Mouse (Mus musculus) olfactory bulb, adult 2 months (tissue): ENCODE data around the gene Limk2. TPM values are rescaled to one million over a fixed set of nuclear protein-coding genes. Genes with fewer than 3 reads are reported as not detected.

Experiments
- H3K27ac ChIP-seq: fragments of 200-500 bp; 2 replicates; pipeline ENCODE4 v1.5.1; 2012; ENCODE audit warnings: low read depth, low read length; ENCODE audit not compliant: insufficient read depth
- H3K4me1 ChIP-seq: fragments of 200-500 bp; 2 replicates; pipeline ENCODE4 v1.6.1; 2012; ENCODE audit warnings: low read length; ENCODE audit not compliant: control insufficient read depth, insufficient read depth
- H3K4me3 ChIP-seq: fragments of 200-500 bp; 2 replicates; pipeline ENCODE4 v1.5.1; 2012; ENCODE audit warnings: mild to moderate bottlenecking, low read depth, low read length, moderate library complexity; ENCODE audit not compliant: insufficient read depth
- CTCF ChIP-seq: fragments of 200-500 bp; IDR thresholded peaks from 2 replicates; pipeline ENCODE4 v1.5.1; 2012; ENCODE audit warnings: low read depth, mild to moderate bottlenecking, low read length, moderate library complexity; ENCODE audit not compliant: insufficient read depth
- POLR2A ChIP-seq: fragments of 200-500 bp; IDR thresholded peaks from 2 replicates; pipeline ENCODE4 v1.6.1; 2012; ENCODE audit warnings: mild to moderate bottlenecking, low read depth, low read length, moderate library complexity; ENCODE audit not compliant: insufficient read depth
- WGBS: fragments of 180-500 bp; shearing (Covaris S2); methylation state at CpG from one replicate; pipeline ENCODE4 v1.1.7; 2018; 5-methylcytosine and 5-hydroxymethylcytosine counted together
- polyA plus RNA-seq: library from polyadenylated mRNA; stranded (reverse); fragments of >200 nt; gene quantifications from 2 replicates; pipeline ENCODE4 v1.2.4, GENCODE M21; 2012; ENCODE audit warnings: low replicate concordance; ENCODE audit not compliant: missing spikeins, insufficient read depth, insufficient read length

The Limk2 gene
- polyA plus RNA-seq, 1 experiment, result not detected

GRCm38 (mm10) chr11:3443091-3443490 is 34.1 kb upstream of the Limk2 start:
- whole genome bisulfite sequencing, result 70% methylated on average over 2 of the region's 2 CpGs

GRCm38 (mm10) chr11:3442677-3443076 is 33.7 kb upstream of the Limk2 start:
- no peak for TF ChIP-seq CTCF
- no peak for TF ChIP-seq POLR2A
- H3K27ac ChIP-seq, result no peak overlapping the region
- no peak overlapping the region for H3K4me3 ChIP-seq
- no peaks in the 10 kb centered on the region for H3K4me1 ChIP-seq
- WGBS, result 50% methylated on average over 4 of the region's 4 CpGs

More at GRCm38 (mm10) chr11:3443091-3443490, 34.1 kb upstream of the Limk2 start:
- H3K27ac ChIP-seq, result no peak overlapping the region
- H3K4me3 ChIP-seq, result no peak overlapping the region
- H3K4me1 ChIP-seq, result no peaks in the 10 kb centered on the region
- TF ChIP-seq POLR2A, result no peak
- TF ChIP-seq CTCF, result no peak

- no peak overlapping the region for H3K27ac ChIP-seq
- H3K4me3 ChIP-seq, result no peak overlapping the region
- no peaks in the 10 kb centered on the region for H3K4me1 ChIP-seq
- TF ChIP-seq CTCF (no peak), POLR2A (no peak)
These were observed 32.9 kb upstream of the Limk2 start for GRCm38 (mm10) chr11:3441696-3442443.

- WGBS, result 98% methylated on average over 1 of the region's 1 CpGs
- TF ChIP-seq CTCF (no peak), POLR2A (no peak)
- Histone ChIP-seq H3K4me1 (no peaks in the 10 kb centered on the region), H3K27ac (no peak overlapping the region), H3K4me3 (no peak overlapping the region)
These were observed 28.6 kb upstream of the Limk2 start for GRCm38 (mm10) chr11:3437621-3438020.

GRCm38 (mm10) chr11:3433809-3434208 is 24.8 kb upstream of the Limk2 start:
- H3K27ac ChIP-seq, result no peak overlapping the region
- no peak for TF ChIP-seq POLR2A
- H3K4me3 ChIP-seq, result no peak overlapping the region
- WGBS, result 78% methylated on average over 4 of the region's 4 CpGs
- no peaks in the 10 kb centered on the region for H3K4me1 ChIP-seq

- Histone ChIP-seq H3K4me3 (no peak overlapping the region), H3K4me1 (no peaks in the 10 kb centered on the region), H3K27ac (no peak overlapping the region)
- TF ChIP-seq POLR2A, result no peak
- TF ChIP-seq CTCF, result no peak
- WGBS, result 88% methylated on average over 6 of the region's 6 CpGs
These were observed 23.1 kb upstream of the Limk2 start for GRCm38 (mm10) chr11:3431976-3432603.

GRCm38 (mm10) chr11:3431515-3431914 is 22.5 kb upstream of the Limk2 start:
- WGBS, result 91% methylated on average over 3 of the region's 3 CpGs
- Histone ChIP-seq H3K4me1 (no peaks in the 10 kb centered on the region), H3K4me3 (no peak overlapping the region), H3K27ac (no peak overlapping the region)
- no peak for TF ChIP-seq CTCF

- no peaks in the 10 kb centered on the region for H3K4me1 ChIP-seq
- WGBS, result 89% methylated on average over 7 of the region's 7 CpGs
- H3K27ac ChIP-seq, result no peak overlapping the region
- no peak for TF ChIP-seq CTCF
- no peak overlapping the region for H3K4me3 ChIP-seq
These were observed 19.6 kb upstream of the Limk2 start for GRCm38 (mm10) chr11:3428632-3429031.

GRCm38 (mm10) chr11:3427697-3428230 is 18.8 kb upstream of the Limk2 start:
- 76% methylated on average over 3 of the region's 3 CpGs for WGBS
- H3K4me3 ChIP-seq, result no peak overlapping the region
- no peak overlapping the region for H3K27ac ChIP-seq
- H3K4me1 ChIP-seq, result no peaks in the 10 kb centered on the region
- TF ChIP-seq POLR2A (no peak), CTCF (no peak)
